Mouse (Mus musculus) naive thymus-derived CD4-positive, alpha-beta T cell, adult 5 months (primary cell): ENCODE results near the gene Zdhhc19. TPM values are rescaled to one million over a fixed set of nuclear protein-coding genes. Genes with fewer than 3 reads are reported as not detected.

Source experiments
- polyA plus RNA-seq: library from polyadenylated mRNA; unstranded; fragments of 100-300 nt; shearing (Covaris generic); gene quantifications from one replicate; pipeline ENCODE4 v1.2.1, GENCODE M21; 2017

Zdhhc19 gene
- not detected for polyA plus RNA-seq

DNA sequence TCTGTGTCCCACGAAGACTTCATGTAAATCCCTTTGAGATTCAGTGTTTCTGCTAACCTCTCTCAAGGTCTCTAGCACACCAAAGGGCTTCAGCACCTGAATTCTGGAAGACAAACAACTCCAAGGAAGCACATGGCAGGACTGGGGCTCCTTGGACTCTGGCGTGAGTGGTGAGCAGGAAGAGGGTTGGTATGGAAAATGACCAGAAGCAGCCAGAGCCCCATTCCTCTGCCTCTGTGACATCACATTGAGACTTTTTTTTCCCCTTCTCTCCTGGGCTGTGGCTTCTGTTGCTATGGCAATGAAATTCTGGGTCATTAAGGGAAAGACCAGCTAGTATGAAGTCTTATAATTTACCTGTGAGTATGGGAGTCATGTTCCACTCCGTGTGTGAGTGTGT, at the start of gene Zdhhc19:
Gene Zdhhc19 (plus strand): TSS at position 301 of the 400 bp plus-strand sequence.

DNA sequence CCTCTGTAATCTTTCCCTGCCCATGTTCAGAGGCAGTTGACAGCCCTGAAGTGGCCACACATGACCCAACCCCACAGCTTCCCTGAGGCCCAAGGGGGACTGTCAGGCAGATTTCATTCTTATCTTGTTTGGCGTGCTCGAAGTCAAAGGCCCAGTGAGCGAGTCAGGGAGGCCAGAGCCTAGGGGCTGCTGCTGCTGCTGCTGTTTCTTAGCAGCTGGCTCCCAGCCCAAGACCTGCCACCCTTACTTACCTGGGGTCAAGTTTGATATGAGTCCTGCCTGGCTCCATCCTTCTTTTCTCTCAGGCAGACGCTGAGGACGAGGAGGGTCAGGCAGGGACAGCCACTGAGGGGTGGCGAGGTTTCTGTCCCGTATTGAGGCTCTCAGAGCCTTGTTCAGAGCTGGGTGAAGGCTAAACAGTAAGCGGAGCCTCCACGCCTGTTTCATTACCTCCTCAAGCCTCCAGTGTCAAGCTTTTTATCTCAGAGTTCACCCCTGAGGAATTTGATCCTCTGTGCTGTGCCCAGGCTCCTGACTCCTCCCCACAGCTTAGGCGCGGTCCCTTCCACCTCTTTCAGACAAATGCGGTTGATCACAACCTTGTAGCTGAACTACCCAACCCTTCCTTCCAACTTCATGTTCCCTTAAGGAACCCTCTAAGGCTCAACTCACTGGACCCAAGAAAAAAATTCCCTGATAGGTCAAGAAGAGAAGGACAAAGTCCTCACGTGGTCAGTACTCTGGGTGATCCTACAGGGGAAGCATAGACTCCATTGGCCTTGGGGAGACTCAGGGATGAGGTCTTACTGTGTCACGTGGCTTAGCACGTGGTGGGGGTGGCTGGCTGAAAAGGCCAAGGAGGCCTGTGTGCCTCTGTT, 8.6 kb upstream of the Zdhhc19 start, which contains the start of gene Slc51a:
Gene Slc51a (minus strand): TSS at position 646 of the 878 bp plus-strand sequence.

DNA sequence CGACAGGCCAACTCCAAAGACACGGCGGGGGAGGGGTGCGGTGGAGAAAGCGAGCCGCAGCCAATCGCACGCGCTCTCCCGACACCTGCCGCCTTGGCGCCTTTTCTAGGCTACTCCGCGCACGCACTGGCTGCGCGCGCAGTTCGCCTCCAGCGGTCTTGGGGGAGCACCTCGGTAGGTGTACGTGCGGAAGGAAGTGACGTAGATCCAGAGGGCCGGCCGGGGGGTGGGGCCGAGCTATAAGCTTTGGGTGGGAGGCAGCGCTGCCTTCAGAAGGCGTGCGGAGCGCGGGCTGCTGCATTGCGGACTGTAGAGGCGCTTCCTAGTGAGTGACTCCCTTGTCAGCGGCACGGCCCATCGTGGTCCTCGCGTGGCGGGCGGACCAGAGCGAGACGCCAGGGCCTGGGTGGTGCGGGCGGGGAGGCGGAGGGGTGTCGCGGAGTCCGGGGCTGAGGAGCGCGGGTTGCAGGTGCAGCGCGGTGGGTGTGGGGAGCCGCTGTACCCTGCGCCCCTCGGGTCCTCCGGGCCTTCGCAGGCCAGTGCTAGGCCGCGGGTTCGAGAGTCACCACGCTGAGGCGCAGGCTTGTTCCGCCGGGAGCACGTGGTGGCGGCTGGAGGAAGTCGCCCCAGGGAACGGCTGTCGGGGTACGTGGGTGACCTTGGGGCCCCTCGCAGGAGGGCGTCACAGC, 112.8 kb downstream of the Zdhhc19 start, which contains the start of gene Tfrc:
Gene Tfrc (plus strand): TSS at position 209 of the 689 bp plus-strand sequence.

Other genes with a start within 250 kb of the Zdhhc19 start
- gene Fbxo45, start 249.1 kb upstream of the Zdhhc19 start, polyA plus RNA-seq: 11.6 TPM
- gene Wdr53, start 249.0 kb upstream of the Zdhhc19 start, polyA plus RNA-seq: 10.5 TPM
- gene Smco1, start 224.8 kb upstream of the Zdhhc19 start, polyA plus RNA-seq: not detected
- 23.1 TPM for gene Rnf168, start 218.8 kb upstream of the Zdhhc19 start, polyA plus RNA-seq
- 56.0 TPM for gene Ubxn7, start 164.0 kb upstream of the Zdhhc19 start, polyA plus RNA-seq
- gene Tm4sf19, start 95.8 kb upstream of the Zdhhc19 start, polyA plus RNA-seq: not detected
- gene Tctex1d2, start 76.6 kb upstream of the Zdhhc19 start, polyA plus RNA-seq: 1.1 TPM
- gene Pcyt1a, start 65.3 kb upstream of the Zdhhc19 start, polyA plus RNA-seq: 9.8 TPM
- gene Slc51a, start 8.4 kb upstream of the Zdhhc19 start, polyA plus RNA-seq: not detected
- 38.4 TPM for gene Tfrc, start 112.7 kb downstream of the Zdhhc19 start, polyA plus RNA-seq
- gene Tnk2, start 147.6 kb downstream of the Zdhhc19 start, polyA plus RNA-seq: 7.0 TPM
- not detected for gene Muc4, start 239.6 kb downstream of the Zdhhc19 start, polyA plus RNA-seq